Mouse (Mus musculus) ES-CJ7 (cell line): ENCODE measurements at regions not wholly inside any gene's neighbourhood (a gene's known extent, or its start where the extent isn't known, plus 50 kb on each side); places are given as distances from the start of the nearest gene placed in this dataset.

Experiments
- DNase-seq: peaks from one replicate; pipeline ENCODE4 v3.0.0; 2011; ENCODE audit warnings: low read depth, low spot score

GRCm38 (mm10) chr3:143447005-143447709 is 565.4 kb upstream of the Pkn2 start:
- DNase-seq: no peak

DNA sequence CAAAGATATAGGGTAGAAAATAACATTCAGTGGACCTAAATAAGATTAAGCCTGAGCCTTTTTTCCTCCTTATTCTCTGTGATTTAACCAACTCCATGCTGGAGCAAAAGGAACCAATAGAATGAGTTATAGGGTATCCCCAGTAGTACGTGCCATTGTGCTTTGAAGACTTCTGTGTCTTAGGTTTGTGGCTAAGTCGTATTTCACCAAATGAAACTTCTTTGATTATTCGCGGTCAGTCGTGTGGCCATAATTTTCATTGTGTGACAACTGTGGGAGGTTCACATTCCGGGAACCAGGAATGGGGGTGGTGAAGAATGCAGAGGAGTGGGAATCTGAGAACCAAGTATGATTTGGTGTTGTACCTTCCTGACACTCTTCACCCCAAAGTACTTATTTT is 535.6 kb upstream of the Pkn2 start:
- DNase-seq: no peak

DNA sequence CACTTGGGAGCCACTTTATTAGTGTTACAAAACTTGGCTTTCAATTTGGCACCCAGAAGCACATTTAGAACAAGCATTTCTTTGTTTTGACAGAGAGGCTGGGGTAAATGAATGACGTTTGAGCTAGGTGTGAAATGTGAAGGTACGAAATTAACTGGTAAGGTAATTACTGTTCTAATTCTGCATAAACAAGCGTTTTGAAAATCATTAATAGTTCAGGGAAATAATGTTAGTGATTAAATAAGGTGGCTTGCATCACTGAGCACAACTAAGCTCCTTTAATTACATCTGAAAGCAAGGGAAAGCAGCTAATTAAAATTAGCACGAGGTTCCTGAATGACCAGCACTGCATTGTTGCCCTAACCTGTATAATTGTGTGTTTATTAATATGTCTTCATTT is 529.9 kb upstream of the Pkn2 start:
- DNase-seq: no peak

- DNase-seq: no peak
Measured at GRCm38 (mm10) chr3:143398966-143399365, 517.2 kb upstream of the Pkn2 start.

- no peak for DNase-seq
Measured at GRCm38 (mm10) chr3:143384357-143384756, 502.6 kb upstream of the Pkn2 start.

DNA sequence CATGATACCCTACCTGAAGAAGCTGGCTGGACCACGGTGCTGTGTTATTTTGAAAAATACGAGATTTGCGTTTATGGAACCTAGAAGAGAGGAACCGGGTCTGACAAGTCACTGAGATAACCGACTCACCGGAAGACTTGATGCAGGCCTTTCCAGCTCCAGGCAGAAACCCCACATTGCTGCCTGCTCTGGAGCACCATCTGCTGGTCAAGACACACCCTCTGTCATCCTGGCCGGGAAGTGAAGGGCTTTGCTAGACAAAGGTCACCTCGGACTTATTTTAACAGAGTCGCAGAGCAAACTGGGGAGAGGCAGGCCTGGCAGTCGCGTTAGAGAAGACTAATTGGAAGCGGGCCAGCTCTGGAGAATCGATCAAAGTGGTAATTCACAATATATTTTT is 497.4 kb upstream of the Pkn2 start:
- peak; percentile 80 for DNase-seq

GRCm38 (mm10) chr3:143377446-143377845 is 495.6 kb upstream of the Pkn2 start:
- no peak for DNase-seq

- no peak for DNase-seq
Measured at GRCm38 (mm10) chr3:143375527-143376061, 493.8 kb upstream of the Pkn2 start.

DNA sequence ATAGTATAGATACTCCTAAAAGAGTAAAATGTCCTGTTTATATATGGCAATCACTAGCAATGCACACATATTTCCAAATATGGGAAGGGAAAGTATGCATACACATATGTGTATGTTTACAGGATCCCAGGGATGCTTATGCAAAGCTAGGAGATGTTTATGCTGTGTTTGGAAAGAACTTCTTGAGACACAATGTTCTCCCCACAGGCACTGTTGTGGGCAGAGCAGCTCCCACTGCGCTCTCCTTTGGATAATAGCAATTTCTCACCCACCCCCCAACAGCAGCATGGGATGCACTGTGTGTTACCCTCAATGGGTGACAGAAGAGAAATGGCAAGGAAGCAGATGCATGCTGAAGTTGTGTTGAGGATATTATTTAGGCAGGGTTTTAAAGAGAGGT is 491.7 kb upstream of the Pkn2 start:
- no peak for DNase-seq

GRCm38 (mm10) chr3:143369002-143369401 is 487.2 kb upstream of the Pkn2 start:
- DNase-seq: no peak

DNA sequence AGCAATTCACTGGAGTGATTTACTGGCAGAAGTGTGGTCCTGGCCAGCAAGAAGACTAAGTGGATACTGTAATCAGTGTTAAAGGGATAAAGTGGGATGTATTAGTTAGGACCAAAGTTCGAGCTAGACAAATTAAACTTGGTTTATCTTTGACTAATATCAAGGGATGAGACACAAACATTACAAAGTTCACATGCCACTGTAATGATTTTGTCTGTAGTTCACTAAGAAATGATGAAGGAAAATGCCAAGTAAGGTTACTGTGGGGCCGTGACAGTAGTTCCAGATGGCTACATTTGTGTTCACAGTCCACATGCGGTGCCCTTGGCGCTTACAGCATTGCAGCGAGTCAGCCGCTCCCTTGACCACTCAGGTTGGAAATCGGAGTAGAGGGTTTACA is 458.2 kb upstream of the Pkn2 start:
- DNase-seq: no peak

- no peak for DNase-seq
Measured at GRCm38 (mm10) chr3:143333339-143333738, 451.5 kb upstream of the Pkn2 start.

- DNase-seq: no peak
Measured at GRCm38 (mm10) chr3:143328521-143328920, 446.7 kb upstream of the Pkn2 start.

- DNase-seq: no peak
Measured at GRCm38 (mm10) chr3:143327652-143328051, 445.8 kb upstream of the Pkn2 start.

- DNase-seq: no peak
Measured at GRCm38 (mm10) chr3:143316457-143316856, 434.7 kb upstream of the Pkn2 start.

DNA sequence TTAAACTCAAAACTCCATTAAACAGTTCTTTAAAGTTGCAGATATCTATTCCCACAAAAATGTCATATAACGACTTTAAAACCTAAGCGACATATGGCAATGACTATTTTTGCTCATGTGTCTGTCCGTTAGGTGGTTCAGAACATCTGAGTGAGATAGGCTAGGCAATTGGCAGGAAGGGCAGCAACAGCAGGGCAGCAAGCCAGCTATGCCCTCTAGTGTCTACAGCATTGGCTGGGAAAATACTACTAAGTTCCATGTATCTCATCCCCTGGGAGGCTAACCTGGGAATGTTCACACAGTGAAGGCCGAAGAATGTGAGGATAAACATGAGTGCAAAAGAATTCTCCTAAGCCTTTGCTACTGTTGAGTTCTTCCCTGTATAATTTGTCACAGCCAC is 410.0 kb upstream of the Pkn2 start:
- DNase-seq: no peak

- DNase-seq: no peak
Measured at GRCm38 (mm10) chr3:143264132-143264531, 382.3 kb upstream of the Pkn2 start.

GRCm38 (mm10) chr3:143252643-143253042 is 370.8 kb upstream of the Pkn2 start:
- DNase-seq: no peak

GRCm38 (mm10) chr3:143252008-143252407 is 370.2 kb upstream of the Pkn2 start:
- no peak for DNase-seq

GRCm38 (mm10) chr3:143242691-143243090 is 360.9 kb upstream of the Pkn2 start:
- no peak for DNase-seq

GRCm38 (mm10) chr3:143240545-143241383 is 359.0 kb upstream of the Pkn2 start:
- no peak for DNase-seq

DNA sequence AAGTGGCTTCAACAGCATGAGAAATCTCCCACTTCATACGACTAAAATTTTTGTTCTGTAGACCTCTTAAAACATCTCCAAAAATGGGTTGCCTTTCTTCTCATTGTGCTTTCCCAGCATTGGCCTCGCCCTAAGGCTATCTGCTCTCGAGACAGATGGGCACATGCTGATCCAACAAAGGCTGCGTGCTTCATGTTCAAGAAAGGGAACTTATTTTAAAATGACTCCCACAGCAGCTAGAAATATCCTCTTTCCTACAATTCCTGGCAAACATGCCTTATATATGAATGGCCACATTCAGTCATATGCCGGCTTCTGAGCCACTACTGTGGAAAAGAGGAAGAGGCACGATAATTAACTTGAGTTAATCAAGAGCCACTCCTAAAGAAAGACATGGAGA is 356.7 kb upstream of the Pkn2 start:
- DNase-seq: no peak
